Mouse (Mus musculus) myocyte (in vitro differentiated cells): ENCODE data around the gene Ank3.

Experiments
- CEBPB ChIP-seq: IDR thresholded peaks from 2 replicates; pipeline ENCODE4 v1.6.1; 2011; ENCODE audit warnings: mild to moderate bottlenecking, moderate library complexity; ENCODE audit not compliant: poor library complexity, insufficient read depth, severe bottlenecking
- E2F4 ChIP-seq: IDR thresholded peaks from one replicate; pipeline ENCODE4 v1.6.1; 2011; ENCODE audit warnings: mild to moderate bottlenecking, control low read depth, moderate library complexity; ENCODE audit not compliant: insufficient read depth
- MAX ChIP-seq: IDR thresholded peaks from one replicate; pipeline ENCODE4 v1.6.1; 2011; ENCODE audit warnings: low read depth, mild to moderate bottlenecking, control low read depth
- MYOG ChIP-seq, 3 experiments: IDR thresholded peaks; one replicate each; pipeline ENCODE4 v1.6.1; 2011; ENCODE audit warnings: control low read depth in 2 of 3, low read depth in 2 of 3, mild to moderate bottlenecking in 2 of 3; ENCODE audit not compliant: insufficient read length in 2 of 3, control insufficient read depth in 1 of 3, insufficient read depth in 1 of 3
- POLR2A ChIP-seq: IDR thresholded peaks from one replicate; pipeline ENCODE4 v1.6.1; 2011; ENCODE audit warnings: low read depth, mild to moderate bottlenecking, control low read depth, moderate library complexity; ENCODE audit not compliant: insufficient read length
- TCF12 ChIP-seq: IDR thresholded peaks from one replicate; pipeline ENCODE4 v1.6.1; 2011; ENCODE audit warnings: mild to moderate bottlenecking, control low read depth; ENCODE audit not compliant: poor library complexity, insufficient read depth, severe bottlenecking
- TCF3 ChIP-seq: IDR thresholded peaks from one replicate; pipeline ENCODE4 v1.6.1; 2011; ENCODE audit warnings: low read depth, control low read depth; ENCODE audit not compliant: insufficient read length
- USF1 ChIP-seq: IDR thresholded peaks from one replicate; pipeline ENCODE4 v1.6.1; 2011; ENCODE audit warnings: low read depth, mild to moderate bottlenecking, control low read depth, moderate library complexity

DNA sequence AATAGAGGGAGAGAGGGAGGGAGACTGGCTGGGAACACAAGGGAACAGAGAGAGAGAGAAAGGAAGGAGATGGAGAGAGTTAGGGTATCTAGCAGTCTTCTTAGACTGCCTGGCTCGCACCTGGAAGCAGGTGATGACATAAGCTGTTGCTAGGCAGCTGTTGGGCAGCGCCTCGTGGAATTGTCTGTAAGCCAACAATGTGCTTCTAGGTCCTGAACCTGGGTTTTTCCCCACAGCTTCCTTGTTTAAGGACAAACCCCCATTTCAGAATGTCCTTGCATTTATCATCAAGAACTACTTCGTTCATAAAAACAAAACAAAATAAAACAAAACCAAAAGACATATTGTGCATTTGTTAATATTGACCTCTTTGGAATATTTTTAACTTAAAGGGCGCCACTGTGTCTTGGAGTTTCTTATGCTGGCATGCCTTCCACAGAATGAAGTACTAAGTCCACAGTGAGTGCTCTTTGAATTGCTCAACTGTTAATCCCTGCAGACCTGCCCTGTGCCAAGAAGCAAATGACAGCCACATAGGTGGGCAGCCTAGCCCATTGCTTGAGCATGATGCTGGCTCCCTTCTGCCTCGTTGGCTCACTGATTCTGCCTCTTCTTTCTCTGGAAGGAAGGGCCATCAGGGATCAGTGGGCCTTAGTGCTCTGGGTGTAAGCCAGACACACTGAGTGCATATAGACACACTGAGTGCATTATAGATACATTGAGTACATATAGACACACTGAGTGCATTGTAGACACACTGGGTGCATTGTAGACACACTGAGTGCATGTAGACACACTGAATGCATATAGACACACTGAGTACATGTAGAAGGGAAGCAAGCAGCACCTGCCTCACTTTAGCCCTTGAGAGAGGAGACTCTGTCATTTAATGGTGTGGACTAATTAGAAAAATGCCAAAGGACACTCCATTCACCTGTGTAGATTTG lies 668.9 kb downstream of the Ank3 start:
- TF ChIP-seq MYOG (IDR thresholded peaks at IDR 0.05; ENCODE audit: control insufficient read depth in 1 of 3, insufficient read depth in 1 of 3, insufficient read length in 2 of 3, low read depth in 2 of 3) (no peak), USF1 (no peak), TCF3 (no peak), POLR2A (no peak), CEBPB (no peak), E2F4 (no peak), MAX (no peak), TCF12 (no peak)
